In the genomic region with DNA sequence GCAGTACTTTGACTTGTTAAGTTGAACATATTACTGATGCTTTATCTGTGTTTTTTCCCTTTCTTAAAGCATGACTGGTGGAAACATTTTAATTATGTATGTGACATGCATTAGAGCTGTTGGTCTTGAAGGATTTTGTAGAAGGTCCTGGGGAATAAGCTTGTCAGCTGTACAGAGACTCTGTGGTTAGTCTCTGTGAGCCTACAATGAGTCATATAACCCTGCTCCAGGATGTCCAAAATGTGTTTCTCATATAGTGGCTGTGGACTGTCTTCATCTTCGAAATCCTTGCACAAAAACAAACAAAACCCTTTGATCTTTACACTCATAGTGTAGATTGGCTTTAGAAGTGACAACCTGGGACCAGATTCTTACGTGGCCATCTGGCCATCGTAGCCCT, we compare ENCODE assay signal across 26 mouse cellular contexts.
DNase-seq lines count a peak whose midpoint lies in the region; ATAC-seq and TF ChIP-seq lines count a peak whose summit lies in the region.
"Had no signal": no experiment of that assay in that cellular context is flagged by ENCODE, and none has a peak within 500 bp of the region (broad histone marks: within the 10 kb centered on the region; RNA-seq: fewer than 3 reads in every experiment).

No protein-coding gene starts in this region.

- no peak overlapping the region for H3K9ac ChIP-seq in lung, postnatal 0 days (replicated peaks; ENCODE audit: low read depth)
- H3K9ac ChIP-seq: embryonic facial prominence, embryonic 12.5 days; forebrain, embryonic 12.5 days had no signal

- no peak for TF ChIP-seq CTCF in C2C12 (IDR thresholded peaks at IDR 0.05; ENCODE audit: control insufficient read depth, insufficient read depth, insufficient read length)
- no peak for TF ChIP-seq CTCF in embryonic fibroblast, embryonic 13.5 days (IDR thresholded peaks at IDR 0.05; ENCODE audit: borderline replicate concordance, insufficient read depth, low read length)
- TF ChIP-seq CTCF in lung, postnatal 0 days (IDR thresholded peaks at IDR 0.05), result no peak

- no peaks in the 10 kb centered on the region for H3K79me3 ChIP-seq in C2C12 (ENCODE audit: low read depth)

- no peaks in the 10 kb centered on the region for H3K79me2 ChIP-seq in C2C12 (ENCODE audit: control insufficient read depth, insufficient read depth)

- no peak overlapping the region for H3K4me3 ChIP-seq in C2C12 (ENCODE audit: insufficient read depth, poor library complexity, severe bottlenecking)
- H3K4me3 ChIP-seq in embryonic fibroblast, embryonic 13.5 days (ENCODE audit: insufficient read depth, low read length), result no peak overlapping the region
- no peak overlapping the region for H3K4me3 ChIP-seq in lung, postnatal 0 days (ENCODE audit: low read depth, low read length)
- H3K4me3 ChIP-seq: embryonic facial prominence, embryonic 10.5 days; embryonic facial prominence, embryonic 12.5 days; erythroblast, embryonic 14.5 days; forebrain, embryonic 10.5 days; forebrain, embryonic 12.5 days had no signal

- H3ac ChIP-seq in C2C12 (ENCODE audit: control insufficient read depth, insufficient read length, low read depth), result no peak overlapping the region

- H3K36me3 ChIP-seq in C2C12 (ENCODE audit: control insufficient read depth, insufficient read depth), result no peaks in the 10 kb centered on the region
- no peaks in the 10 kb centered on the region for H3K36me3 ChIP-seq in lung, postnatal 0 days (ENCODE audit: insufficient read depth, low read length)
- H3K36me3 ChIP-seq: embryonic facial prominence, embryonic 10.5 days; embryonic facial prominence, embryonic 12.5 days; forebrain, embryonic 10.5 days; forebrain, embryonic 12.5 days had no signal

- H3K9me3 ChIP-seq in lung, postnatal 0 days (ENCODE audit: low read length), result no peaks in the 10 kb centered on the region
- H3K9me3 ChIP-seq: embryonic facial prominence, embryonic 10.5 days; embryonic facial prominence, embryonic 12.5 days; forebrain, embryonic 10.5 days; forebrain, embryonic 12.5 days had no signal

- H3K27ac ChIP-seq in embryonic fibroblast, embryonic 13.5 days (ENCODE audit: insufficient read depth, low read length), result peak overlapping the region; percentile 66
- no peak overlapping the region for H3K27ac ChIP-seq in lung, postnatal 0 days (ENCODE audit: low read length)
- H3K27ac ChIP-seq: embryonic facial prominence, embryonic 10.5 days; embryonic facial prominence, embryonic 12.5 days; forebrain, embryonic 10.5 days; forebrain, embryonic 12.5 days had no signal

- no peaks in the 10 kb centered on the region for H3K27me3 ChIP-seq in C2C12 (ENCODE audit: control insufficient read depth, insufficient read depth, insufficient read length)
- H3K27me3 ChIP-seq in lung, postnatal 0 days (replicated peaks; ENCODE audit: insufficient read depth, low read length), result no peaks in the 10 kb centered on the region
- H3K27me3 ChIP-seq: embryonic facial prominence, embryonic 12.5 days; forebrain, embryonic 12.5 days; Patski had no signal

- intact Hi-C loops in left cerebral cortex, postnatal 14 days (cut with DNase I), result no loop called here

- TF ChIP-seq EP300 in lung, postnatal 0 days (IDR thresholded peaks at IDR 0.05), result no peak

- WGBS in lung, postnatal 0 days, result 57% methylated on average over 3 of the region's 3 CpGs

- H3K4me2 ChIP-seq in lung, postnatal 0 days (replicated peaks; ENCODE audit: low read depth, low read length), result no peak overlapping the region
- H3K4me2 ChIP-seq: embryonic facial prominence, embryonic 12.5 days; forebrain, embryonic 12.5 days had no signal

- ATAC-seq in activated CD4-positive, CD25-positive, alpha-beta regulatory T cell, adult 4 months, result no peak
- ATAC-seq in lung, postnatal 0 days, result no peak
- ATAC-seq: forebrain, embryonic 14.5 days; forebrain, embryonic 16.5 days; Patski had no signal

- DNase-seq in 3134 (ENCODE audit: extremely low read depth, insufficient read length, low spot score) (peak; percentile 31), 3T3-L1 (ENCODE audit: low read depth, low spot score) (peak; percentile 83)
- no peak for DNase-seq in lung, postnatal 0 days (ENCODE audit: low spot score)
- DNase-seq in embryo, embryonic 10 days (ENCODE audit: low spot score), result no peak
- DNase-seq in left cerebral cortex, postnatal 14 days (ENCODE audit: low spot score in 2 of 2), result no peak
- DNase-seq: adrenal gland, adult 2 months; adrenal gland, postnatal 10 days; adrenal gland, postnatal 25 days; B cell, adult 2 months; cerebellum, adult 11 months; cerebellum, adult 18-20 months; cerebellum, adult 8-10 months; cerebellum, adult 9-11 months; cerebellum, postnatal 14 days; cerebellum, postnatal 36 days had no signal

- TF ChIP-seq POLR2A in embryonic fibroblast, embryonic 13.5 days (IDR thresholded peaks at IDR 0.05; ENCODE audit: low read depth, low read length), result no peak

- H3K4me1 ChIP-seq in embryonic fibroblast, embryonic 13.5 days (ENCODE audit: control insufficient read depth, insufficient read depth, low read length), result peaks cover 7% of the 10 kb centered on the region; the same call in 1 of the 2 replicates
- H3K4me1 ChIP-seq in lung, postnatal 0 days (ENCODE audit: insufficient read depth, low read depth, low read length), result peaks cover 5% of the 10 kb centered on the region; the same call in 1 of the 2 replicates
- H3K4me1 ChIP-seq: embryonic facial prominence, embryonic 10.5 days; embryonic facial prominence, embryonic 12.5 days had no signal

TF ChIP-seq in C2C12, 6 proteins besides CTCF, POLR2A, EP300 and RAD21:
- TF ChIP-seq FOSL1 (IDR thresholded peaks at IDR 0.05; ENCODE audit: insufficient read depth, low read length, poor library complexity, severe bottlenecking) (peak; percentile 55), MYOD1 (IDR thresholded peaks at IDR 0.05; ENCODE audit: control insufficient read depth, insufficient read length, low read depth) (no peak)
TF ChIP-seq in C2C12: peak in this region for 1.

Comparison
In these comparisons a context has a peak if more than half of its experiments do, and no peak if none do; other contexts are left out.
1. DNase-seq: peak in 3134 (single experiment) and 3T3-L1 (single experiment); none in lung, postnatal 0 days (single experiment), embryo, embryonic 10 days (single experiment) and left cerebral cortex, postnatal 14 days (0 of 2).